Mouse (Mus musculus): ENCODE results near the gene Rgs16.

DNA sequence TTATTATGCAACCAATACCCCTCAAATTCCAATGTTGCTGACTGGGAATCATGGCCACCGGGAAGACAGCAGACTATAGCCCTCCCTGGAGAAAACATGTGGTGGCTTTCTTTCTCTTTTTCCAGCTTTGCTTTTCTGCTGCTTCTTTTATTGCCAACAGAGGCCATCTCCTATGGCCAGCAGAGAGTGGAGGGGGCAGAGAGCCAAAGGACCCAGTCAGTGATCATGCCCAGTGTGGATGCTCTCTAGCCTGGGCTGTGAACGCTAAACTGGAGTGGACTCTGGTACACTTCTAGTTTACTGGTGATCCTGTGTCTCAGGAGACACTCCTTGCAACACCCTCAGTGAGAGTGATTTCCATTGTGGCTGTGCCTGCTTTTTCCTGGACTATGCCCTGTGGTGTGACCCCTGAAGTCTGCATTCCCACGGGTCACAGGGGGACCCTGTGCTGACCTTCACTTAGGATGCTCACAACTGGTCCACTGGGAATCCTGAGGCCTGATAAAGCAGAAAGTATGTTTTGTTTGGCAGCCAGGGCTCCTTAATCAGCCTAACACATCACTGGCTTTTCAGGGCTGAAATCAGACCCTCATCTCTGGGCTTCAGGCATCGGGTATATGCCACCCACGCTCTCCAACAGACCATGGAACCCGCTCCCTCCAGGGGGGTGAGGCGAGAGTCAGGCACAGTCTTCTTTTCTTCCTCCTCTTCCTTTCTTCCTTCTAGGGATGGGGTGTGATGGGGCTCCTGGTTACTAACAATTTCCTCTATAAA, 41.7 kb upstream of the Rgs16 start:
- TF ChIP-seq EP300 (IDR thresholded peaks at IDR 0.05; ENCODE audit: low read depth) (no peak), CTCF (IDR thresholded peaks at IDR 0.05; ENCODE audit: low read depth) (no peak)
